Mouse (Mus musculus) activated CD4-positive, CD25-positive, alpha-beta regulatory T cell, adult 4 months (primary cell): ENCODE measurements around the gene Thsd4. TPM values are rescaled to one million over a fixed set of nuclear protein-coding genes. Genes with fewer than 3 reads are reported as not detected.
"Not testable (repeated sequence)": the region's sequence is repeated elsewhere in the genome, so short reads cannot be mapped to it uniquely, and the experiment has no call there.

ENCODE experiments used
- ATAC-seq: one replicate; pipeline ENCODE4 v1.8.0; 2017
- polyA plus RNA-seq, 2 experiments: library from polyadenylated mRNA; unstranded; fragments of 100-300 nt; shearing (Covaris generic); gene quantifications; one replicate each; pipeline ENCODE4 v1.2.1; 2017

Thsd4 gene
- polyA plus RNA-seq, 2 experiments from 2014 or later: not detected

DNA sequence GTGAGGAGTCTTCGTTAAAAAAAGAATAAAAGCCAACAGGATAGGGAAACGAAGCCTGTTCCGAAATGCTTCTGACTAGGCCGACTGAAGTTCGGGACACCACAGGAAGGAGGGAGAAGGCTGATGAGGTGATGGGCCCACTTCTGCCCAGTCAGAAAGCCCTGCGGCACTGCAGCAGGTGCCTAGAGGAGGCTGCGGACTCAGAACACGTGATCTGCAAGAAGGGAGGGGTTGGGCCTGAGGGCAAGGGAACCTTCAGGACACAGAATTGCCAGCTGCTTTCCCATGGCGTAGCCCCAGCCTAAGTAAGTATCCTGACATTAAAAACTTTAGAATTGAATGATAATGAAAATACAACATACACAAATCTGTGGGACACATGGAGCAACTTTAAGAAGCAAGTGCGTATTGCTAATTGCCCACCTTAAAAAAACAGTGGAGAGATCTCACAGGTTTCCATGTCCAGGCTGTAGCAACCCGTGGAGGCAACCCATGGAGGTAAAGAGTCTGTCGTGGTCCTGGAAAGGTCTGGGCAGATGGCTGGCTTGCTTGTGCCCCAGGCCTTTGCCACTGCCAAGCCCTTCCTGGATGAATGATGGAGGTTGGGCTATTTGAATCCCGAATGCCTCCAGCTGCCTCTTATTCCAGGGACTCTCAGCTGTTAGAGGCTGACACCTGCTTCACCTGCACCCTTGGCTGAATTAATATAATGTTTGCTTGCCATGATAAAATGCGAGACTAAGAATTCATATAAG, 560.5 kb downstream of the Thsd4 start:
- no peak for ATAC-seq

DNA sequence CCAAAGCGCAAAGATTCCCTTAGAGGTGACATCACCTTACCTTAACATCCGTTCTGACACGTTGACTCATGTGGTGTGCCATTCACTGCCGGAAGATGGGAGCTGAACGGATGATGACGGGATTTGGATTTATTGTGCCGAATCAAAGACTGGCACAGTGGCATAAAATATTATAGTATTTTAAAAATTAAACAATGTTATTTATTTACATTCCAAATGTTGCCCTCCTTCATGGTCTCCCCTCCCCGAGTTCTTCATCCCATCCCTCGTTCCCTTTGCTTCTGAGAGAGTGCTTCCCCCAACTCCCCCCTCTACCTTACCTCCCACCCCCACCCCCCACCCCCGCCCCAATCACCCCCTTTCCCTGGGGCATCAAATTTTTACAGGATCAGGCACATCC, 561.3 kb downstream of the Thsd4 start, which contains the start of gene Nr2e3:
Gene Nr2e3, minus strand, starts transcription at position 101 of the 400 bp plus-strand sequence.
- ATAC-seq: no peak

DNA sequence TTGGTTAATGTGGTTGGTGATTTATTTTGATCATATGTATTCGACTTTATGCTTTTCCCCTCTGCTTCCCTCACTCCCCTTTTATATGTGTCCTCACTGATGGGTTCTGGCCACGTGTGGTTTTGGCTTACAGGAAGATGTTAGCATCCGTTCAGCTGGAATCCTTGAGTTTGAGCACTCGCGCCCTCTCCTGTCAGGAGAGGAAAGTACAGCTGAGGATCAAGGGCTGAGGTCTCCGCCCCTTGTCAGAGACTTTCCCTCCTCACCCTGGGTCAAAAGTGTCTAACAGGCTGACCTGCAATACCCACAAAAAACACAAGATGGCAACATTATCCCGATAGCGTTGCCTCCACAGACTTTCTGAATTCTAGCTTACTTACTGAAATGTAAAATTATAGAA, 562.6 kb downstream of the Thsd4 start:
- ATAC-seq: peak; percentile 100

- ATAC-seq: not testable (repeated sequence)
Observed at GRCm38 (mm10) chr9:59958115-59958514, 563.7 kb downstream of the Thsd4 start.

DNA sequence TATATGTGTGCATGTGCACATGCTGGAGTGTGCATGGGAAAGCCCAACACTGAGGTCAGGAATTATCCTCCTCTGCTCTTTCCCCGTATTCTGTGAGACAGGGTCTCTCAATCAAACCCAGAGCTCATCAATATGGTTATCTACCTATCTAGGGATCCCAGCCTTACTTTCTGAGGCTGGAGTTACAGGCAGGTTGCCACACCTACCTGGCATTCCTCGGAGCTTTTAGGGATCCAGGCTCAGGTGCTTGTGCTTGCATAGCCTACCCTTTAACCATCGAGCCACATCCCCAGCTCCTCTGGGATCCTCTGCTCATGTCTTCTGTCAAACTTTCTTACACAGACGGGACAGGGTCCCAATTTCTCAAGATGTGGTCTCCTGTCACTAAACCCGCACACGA, 565.4 kb downstream of the Thsd4 start:
- ATAC-seq: no peak

DNA sequence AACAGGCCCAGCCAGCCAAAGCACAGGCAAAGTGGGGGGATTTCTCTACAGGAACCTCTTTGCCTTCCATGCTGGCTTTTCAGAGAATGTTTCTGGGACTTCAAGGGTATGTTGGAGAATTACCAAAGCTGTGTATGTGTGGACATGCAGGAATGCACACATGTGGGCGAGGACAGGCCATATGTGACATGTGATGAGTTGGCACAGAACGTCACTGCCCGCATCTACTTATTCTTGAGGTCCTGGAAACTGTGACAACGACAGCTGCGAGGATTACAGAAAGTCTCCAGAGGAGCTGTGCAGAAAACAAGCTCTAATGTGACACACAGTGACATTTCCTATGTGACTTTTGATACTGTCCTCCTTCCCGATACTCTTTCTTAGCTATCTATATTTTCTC, 566.2 kb downstream of the Thsd4 start:
- no peak for ATAC-seq

DNA sequence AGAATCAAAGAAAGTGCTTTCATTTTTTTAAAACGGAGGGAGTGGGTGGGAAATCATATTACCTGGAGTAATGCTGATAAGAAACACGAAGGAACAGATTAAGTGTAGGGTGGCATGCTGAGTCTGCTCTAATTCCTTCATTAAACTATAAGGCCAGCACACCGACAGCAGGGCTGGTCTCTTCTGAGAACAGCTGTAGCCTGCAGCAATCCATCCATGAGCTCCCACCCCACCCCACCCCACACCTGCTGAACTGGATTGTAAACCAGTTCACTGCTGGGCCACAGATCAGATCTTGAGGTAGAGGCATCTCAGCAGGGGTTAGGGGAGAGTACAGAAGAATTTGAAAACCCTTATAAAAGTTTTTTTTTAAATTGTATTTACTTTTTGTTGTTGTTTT, 566.6 kb downstream of the Thsd4 start:
- no peak for ATAC-seq

DNA sequence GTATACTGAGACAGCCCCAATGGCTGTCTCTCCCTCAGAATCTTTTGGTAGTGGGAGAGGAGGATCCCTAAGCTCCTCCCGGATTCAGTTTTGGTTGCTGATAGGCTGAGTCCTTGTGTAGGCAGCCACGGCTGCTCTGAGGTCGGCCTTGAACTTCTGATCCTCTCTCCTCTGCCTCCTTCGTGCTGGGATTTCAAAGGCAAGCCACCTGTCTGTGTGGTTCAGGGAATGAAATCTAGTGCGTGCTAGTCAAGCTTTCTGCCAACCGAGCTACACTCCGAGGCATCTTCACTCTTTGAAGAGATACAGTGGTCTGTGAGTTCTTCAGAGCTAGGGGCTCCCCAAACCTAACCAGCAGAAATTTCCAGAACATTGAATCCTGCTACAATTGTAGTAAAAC, 568.3 kb downstream of the Thsd4 start:
- no peak for ATAC-seq

- ATAC-seq: no peak
Observed at GRCm38 (mm10) chr9:59952515-59953070, 569.3 kb downstream of the Thsd4 start.

- ATAC-seq: no peak
Observed at GRCm38 (mm10) chr9:59951943-59952342, 569.9 kb downstream of the Thsd4 start.

- ATAC-seq: no peak
Observed at GRCm38 (mm10) chr9:59951001-59951750, 570.7 kb downstream of the Thsd4 start.

GRCm38 (mm10) chr9:59949981-59950380, 571.9 kb downstream of the Thsd4 start:
- no peak for ATAC-seq

DNA sequence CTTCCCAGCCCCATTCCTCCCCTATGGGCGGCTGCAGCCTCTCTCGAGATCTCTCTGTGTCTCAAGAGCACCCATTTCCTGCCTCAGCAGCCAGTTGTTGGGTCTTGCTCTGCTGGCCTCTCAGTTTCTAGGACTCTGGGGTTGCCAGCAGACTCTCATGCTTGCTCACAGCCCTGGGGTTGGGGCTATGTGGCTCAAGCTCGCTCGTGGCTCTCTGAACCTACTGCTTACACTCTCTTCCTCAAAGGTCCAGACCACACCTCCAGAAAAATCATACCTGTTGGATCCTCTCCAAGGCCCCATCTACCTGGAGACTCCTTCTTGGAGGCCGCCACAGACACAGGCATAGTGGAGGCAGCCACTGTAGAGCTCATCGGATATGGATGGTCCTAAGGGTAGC, 572.3 kb downstream of the Thsd4 start:
- ATAC-seq: no peak

DNA sequence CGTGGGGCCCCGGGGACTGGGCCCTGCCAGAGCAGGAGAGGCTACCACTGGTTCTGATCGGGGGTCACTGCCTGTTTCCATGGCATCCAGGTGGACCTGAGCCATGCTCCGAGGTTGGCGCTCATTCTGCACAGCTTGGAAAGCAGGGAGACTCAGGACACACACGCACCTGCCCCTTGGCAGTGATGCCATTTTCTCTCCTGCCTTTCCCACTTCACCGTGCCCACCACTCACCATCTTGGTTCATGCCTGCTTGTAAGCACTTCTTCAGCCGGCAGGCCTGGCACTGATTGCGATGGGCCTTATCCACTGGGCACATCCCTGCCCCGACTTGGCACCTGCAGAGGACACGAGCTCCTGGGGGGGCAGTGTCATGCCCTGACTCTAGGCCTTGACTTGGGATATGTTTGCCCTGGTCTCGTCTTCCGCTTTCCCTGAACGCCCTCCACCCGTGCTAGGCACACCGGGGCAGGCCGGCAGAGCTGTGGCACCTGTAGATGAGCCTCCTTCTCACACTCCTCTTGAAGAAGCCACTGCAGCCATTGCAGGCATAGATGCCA, 573.1 kb downstream of the Thsd4 start:
- no peak for ATAC-seq

DNA sequence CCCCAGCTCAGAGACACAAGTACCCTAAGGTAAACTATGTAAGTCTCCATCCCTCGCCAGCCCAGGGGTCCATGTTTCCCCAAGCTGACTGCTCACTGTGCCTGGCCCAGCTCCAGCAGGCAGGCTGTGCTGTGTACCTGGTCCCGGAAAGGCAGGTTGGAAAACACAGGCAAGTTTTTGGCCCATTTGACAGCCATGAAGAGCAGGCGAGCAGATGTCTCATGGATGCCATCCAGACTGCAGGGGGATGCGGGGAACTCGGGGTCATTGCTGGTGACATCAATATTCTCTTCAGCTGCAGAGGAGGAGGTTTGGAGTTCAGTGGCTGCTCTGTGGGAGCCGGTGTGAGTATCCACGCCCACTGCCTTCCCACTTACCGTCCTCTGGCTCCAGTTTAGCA, 573.6 kb downstream of the Thsd4 start:
- ATAC-seq: no peak

DNA sequence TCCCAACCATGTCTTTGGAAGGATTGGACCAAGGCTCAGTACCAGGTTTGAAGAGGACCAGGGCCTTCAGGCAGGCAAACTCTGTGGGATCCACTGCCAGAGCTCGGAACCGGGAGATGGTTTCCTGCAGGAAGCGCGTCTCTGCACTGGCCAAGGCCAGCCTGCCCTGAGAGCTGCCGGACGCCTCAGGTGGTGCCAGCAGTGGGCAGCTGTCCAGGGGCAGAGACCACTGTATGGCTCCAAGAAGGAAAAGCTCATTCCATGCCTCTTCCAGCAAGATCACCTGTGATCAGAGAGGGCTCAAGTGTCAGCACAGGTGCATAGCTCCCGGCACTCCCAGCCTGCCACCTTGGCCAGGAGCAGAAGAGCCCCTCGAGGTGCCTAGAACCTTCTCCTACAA, 574.6 kb downstream of the Thsd4 start:
- ATAC-seq: no peak

- ATAC-seq: no peak
Observed at GRCm38 (mm10) chr9:59945241-59945640, 576.6 kb downstream of the Thsd4 start.

DNA sequence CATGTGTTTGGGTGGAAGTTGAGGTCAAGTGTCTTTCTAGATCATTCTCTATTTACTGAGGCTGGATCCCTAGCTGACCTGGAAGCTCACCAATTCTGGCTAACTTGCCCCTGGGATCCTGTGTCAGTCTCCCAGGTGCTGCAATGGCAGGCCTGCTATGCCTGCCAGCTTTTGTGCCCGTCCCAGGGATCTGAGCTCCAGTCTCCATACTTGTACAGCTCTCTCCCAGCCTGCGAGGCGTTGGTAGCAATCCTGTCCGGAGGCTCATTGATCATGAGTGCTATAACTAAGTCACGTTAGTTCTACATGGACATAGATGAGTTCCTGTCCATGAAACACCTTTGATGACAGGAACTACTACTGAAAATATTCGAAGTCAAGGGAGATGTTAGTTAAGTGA, 578.0 kb downstream of the Thsd4 start:
- no peak for ATAC-seq

- ATAC-seq: no peak
Observed at GRCm38 (mm10) chr9:59942501-59943085, 579.3 kb downstream of the Thsd4 start.

GRCm38 (mm10) chr9:59941885-59942350, 579.9 kb downstream of the Thsd4 start:
- ATAC-seq: peak; percentile 78

- peak; percentile 58 for ATAC-seq
Observed at GRCm38 (mm10) chr9:59940913-59941884, 580.6 kb downstream of the Thsd4 start.

DNA sequence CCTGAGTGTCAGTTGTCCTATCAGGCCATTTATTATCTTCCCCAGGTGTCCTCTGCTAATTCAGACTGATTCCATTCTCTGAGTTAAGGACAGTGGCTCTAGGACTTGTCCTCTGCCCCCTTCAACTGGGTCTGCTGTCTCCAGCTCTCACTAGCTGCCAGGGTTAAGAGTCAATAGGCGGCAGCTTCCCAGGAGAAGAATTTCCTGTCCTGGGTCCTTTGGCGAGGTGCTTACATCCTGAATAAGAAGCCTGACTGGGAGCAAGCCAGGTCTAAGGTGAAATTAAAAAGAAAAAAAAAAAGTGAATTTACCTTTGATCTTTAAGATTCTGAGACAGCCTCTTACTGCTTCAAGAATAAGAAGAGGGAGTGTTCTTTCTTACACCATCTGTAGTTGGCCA, 582.2 kb downstream of the Thsd4 start:
- no peak for ATAC-seq
